Mouse (Mus musculus): ENCODE results near the gene Sh3glb1. TPM values are rescaled to one million over a fixed set of nuclear protein-coding genes. Genes with fewer than 3 reads are reported as not detected.
"Not testable (repeated sequence)": the region's sequence is repeated elsewhere in the genome, so short reads cannot be mapped to it uniquely, and the experiment has no call there.

Sh3glb1 gene
- polyA plus RNA-seq, 1 experiment from 2014 or later: 88.0 TPM

DNA sequence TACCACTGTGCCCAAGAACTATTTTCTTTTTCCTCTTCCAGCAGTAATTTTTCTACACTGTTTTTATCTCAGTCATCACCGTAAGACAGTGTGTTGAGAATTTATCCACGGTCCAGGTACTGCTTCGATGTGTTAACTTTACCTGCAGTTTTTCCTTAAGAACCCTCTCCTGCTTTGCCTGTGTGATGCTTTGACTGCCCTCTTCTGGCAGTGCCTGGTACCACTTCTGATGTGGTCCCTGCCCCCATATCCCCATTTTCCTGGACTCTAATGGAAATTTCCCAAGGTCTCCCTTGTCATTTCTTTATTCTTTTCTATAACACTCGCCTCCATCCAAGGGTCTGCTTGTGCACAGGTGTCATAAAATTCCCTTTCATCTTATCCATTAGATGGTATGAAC lies 3.3 kb upstream of the Sh3glb1 start:
- H3K9ac ChIP-seq: no peak overlapping the region

GRCm38 (mm10) chr3:144722566-144722965 lies 2.4 kb upstream of the Sh3glb1 start:
- H3K27me3 ChIP-seq; H3K9me3 ChIP-seq (replicated peaks); H3K36me3 ChIP-seq; H3K9ac ChIP-seq; DNase-seq; H3K4me3 ChIP-seq (replicated peaks); H3K4me2 ChIP-seq; ATAC-seq (ENCODE audit: low read depth): not testable (repeated sequence)
- 0 out of 2 replicates have a peak overlapping the region, but pooled peaks have one; percentile 54 for H3K27ac ChIP-seq
- WGBS (ENCODE audit: insufficient replicate concordance): 87% methylated on average over 3 of the region's 3 CpGs
- H3K4me1 ChIP-seq (replicated peaks): peaks cover 30% of the 10 kb centered on the region

More for the DNA sequence above, 3.3 kb upstream of the Sh3glb1 start:
- WGBS (ENCODE audit: insufficient replicate concordance): 29% methylated on average over 4 of the region's 4 CpGs
- Histone ChIP-seq H3K36me3 (no peaks in the 10 kb centered on the region), H3K27me3 (no peaks in the 10 kb centered on the region), H3K27ac (no peak overlapping the region), H3K4me1 (replicated peaks) (peaks cover 22% of the 10 kb centered on the region), H3K9me3 (replicated peaks) (no peaks in the 10 kb centered on the region), H3K4me2 (no peak overlapping the region), H3K4me3 (replicated peaks) (no peak overlapping the region)
- DNase-seq: peak; percentile 44
- no peak for ATAC-seq (ENCODE audit: low read depth)

- WGBS (ENCODE audit: insufficient replicate concordance): 33% methylated on average over 9 of the region's 9 CpGs
- ATAC-seq (ENCODE audit: low read depth): no peak
- H3K4me2 ChIP-seq: peak overlapping the region; percentile 88
- peaks cover 36% of the 10 kb centered on the region for H3K4me1 ChIP-seq (replicated peaks)
- H3K36me3 ChIP-seq: no peaks in the 10 kb centered on the region
- peak overlapping the region; percentile 100 for H3K27ac ChIP-seq
- peak overlapping the region; percentile 59 for H3K9ac ChIP-seq
- H3K9me3 ChIP-seq (replicated peaks): no peaks in the 10 kb centered on the region
- H3K27me3 ChIP-seq: no peaks in the 10 kb centered on the region
- H3K4me3 ChIP-seq (replicated peaks): peak overlapping the region; percentile 98
- no peak for DNase-seq
Observed at GRCm38 (mm10) chr3:144721860-144722256, 1.7 kb upstream of the Sh3glb1 start.

DNA sequence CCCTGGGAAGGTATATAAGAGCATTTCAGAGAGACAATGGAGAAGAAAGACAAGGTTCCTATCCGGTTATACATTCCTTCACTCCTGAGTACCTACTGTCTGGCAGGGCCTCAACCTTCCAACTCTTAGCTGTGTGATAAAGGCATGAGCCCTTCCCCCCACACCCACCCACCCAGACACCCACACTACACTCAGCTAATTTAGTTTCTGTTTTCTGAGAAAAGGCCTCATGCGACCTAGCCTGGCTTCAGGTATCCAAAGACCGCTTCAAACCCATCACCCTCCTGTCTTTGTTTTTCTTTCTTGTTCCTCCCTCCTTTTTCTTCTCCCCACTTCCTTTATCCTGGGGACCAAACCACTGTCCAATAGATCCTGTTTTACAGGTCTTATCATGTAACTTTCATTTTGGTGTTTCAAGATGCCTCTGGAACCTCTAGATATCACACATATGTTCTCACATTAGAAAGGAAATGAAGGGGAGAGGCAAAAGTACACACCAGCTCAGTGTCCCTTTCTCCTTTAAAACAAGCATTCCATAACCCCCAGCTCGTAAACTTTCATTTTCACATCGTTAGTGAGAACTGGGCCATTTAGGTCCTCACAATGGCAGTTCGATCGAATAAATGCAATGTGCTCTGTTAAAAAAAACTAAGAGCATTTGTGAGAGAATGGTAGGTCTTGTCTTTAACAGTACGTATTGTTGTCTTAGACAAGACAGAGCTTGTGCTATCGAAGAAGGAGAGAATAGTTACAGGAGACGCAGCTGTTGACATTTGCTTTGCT lies 1.1 kb upstream of the Sh3glb1 start:
- H3K4me1 ChIP-seq (replicated peaks): peaks cover 41% of the 10 kb centered on the region
- H3K4me2 ChIP-seq: peak overlapping the region; percentile 88
- peak overlapping the region; percentile 98 for H3K4me3 ChIP-seq (replicated peaks)
- no peak for DNase-seq
- no peaks in the 10 kb centered on the region for H3K27me3 ChIP-seq
- no peak for ATAC-seq (ENCODE audit: low read depth)
- no peaks in the 10 kb centered on the region for H3K9me3 ChIP-seq (replicated peaks)
- H3K9ac ChIP-seq: peak overlapping the region; percentile 59
- H3K36me3 ChIP-seq: no peaks in the 10 kb centered on the region
- H3K27ac ChIP-seq: peak overlapping the region; percentile 100
- WGBS (ENCODE audit: insufficient replicate concordance): 32% methylated on average over 10 of the region's 10 CpGs

DNA sequence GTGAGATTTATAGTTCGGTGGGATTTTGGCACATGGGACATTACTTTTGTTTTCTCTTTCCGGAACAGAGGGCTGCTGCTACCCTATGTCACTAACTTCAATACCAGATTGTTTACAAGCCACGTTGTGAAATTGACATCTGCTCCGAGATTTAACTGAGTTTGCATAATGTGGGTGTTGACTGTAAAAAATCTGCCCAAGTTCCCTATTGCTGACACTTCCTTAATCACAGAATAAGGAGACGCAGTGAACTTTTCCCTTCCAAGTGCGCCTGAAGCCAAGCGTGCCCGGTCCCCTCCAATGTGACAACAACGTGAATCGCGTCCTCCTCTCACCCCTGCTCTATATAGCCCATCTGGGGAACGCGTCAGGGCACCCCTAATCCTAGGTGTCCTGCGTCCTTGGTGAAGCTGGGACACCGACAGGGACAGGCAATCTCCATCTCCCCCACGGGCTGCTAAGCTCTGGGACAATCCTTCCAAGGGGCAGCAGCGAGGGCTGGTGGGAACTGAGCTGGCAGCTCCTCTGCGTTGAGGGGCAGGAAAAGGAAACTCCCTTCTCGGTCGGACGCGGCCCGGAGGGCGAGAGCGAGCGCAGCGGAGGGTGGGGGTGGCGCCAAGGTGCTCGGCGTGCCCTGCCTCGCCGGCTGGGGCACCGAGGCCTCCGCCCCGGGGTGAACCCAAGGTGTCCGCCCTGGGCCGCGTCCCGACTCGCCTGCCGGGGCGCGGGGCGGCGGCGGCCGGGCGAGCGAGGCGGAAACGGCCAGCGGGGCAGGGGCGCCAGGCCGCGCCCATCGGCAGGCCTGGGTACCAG lies 841 bp downstream of the Sh3glb1 start:
- H3K4me2 ChIP-seq: peak overlapping the region; percentile 88
- DNase-seq (peak; percentile 71), ATAC-seq (ENCODE audit: low read depth) (peak; percentile 72)
- H3K9me3 ChIP-seq (replicated peaks): no peaks in the 10 kb centered on the region
- no peaks in the 10 kb centered on the region for H3K36me3 ChIP-seq
- peaks cover 57% of the 10 kb centered on the region for H3K4me1 ChIP-seq (replicated peaks)
- no peaks in the 10 kb centered on the region for H3K27me3 ChIP-seq
- peak overlapping the region; percentile 97 for H3K9ac ChIP-seq
- peak overlapping the region; percentile 100 for H3K27ac ChIP-seq
- peak overlapping the region; percentile 98 for H3K4me3 ChIP-seq (replicated peaks)
- WGBS (ENCODE audit: insufficient replicate concordance): under 1% methylated on average over 55 of the region's 56 CpGs

DNA sequence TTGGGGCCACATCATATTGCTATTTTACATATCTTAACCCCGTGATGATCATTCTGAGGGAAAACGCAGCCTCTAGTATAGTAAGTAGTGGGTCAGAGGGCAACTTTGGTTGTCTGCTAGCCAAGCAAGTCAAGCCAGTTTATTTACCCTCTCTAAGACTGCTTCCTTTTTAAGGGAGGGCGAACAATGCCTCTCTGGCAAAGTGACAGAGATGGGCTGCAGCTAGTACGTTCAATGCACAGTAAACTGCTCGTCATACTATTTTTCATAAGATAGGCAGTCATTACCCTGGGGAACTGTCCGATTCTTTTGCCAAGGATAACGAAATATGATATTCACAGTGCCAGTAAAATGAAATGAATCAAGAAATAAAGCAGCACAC lies 1.4 kb downstream of the Sh3glb1 start:
- 19% methylated on average over 7 of the region's 7 CpGs for WGBS (ENCODE audit: insufficient replicate concordance)
- peak overlapping the region; percentile 97 for H3K9ac ChIP-seq
- H3K4me3 ChIP-seq (replicated peaks): peak overlapping the region; percentile 98
- DNase-seq (no peak), ATAC-seq (ENCODE audit: low read depth) (no peak)
- no peaks in the 10 kb centered on the region for H3K9me3 ChIP-seq (replicated peaks)
- H3K27ac ChIP-seq: peak overlapping the region; percentile 100
- H3K27me3 ChIP-seq: no peaks in the 10 kb centered on the region
- peak overlapping the region; percentile 88 for H3K4me2 ChIP-seq
- H3K4me1 ChIP-seq (replicated peaks): peaks cover 63% of the 10 kb centered on the region
- peaks cover 6% of the 10 kb centered on the region for H3K36me3 ChIP-seq

- Histone ChIP-seq H3K4me2 (peak overlapping the region; percentile 56), H3K4me1 (replicated peaks) (peaks cover 63% of the 10 kb centered on the region), H3K36me3 (peaks cover 9% of the 10 kb centered on the region), H3K27me3 (no peaks in the 10 kb centered on the region), H3K4me3 (replicated peaks) (peak overlapping the region; percentile 35), H3K9ac (peak overlapping the region; percentile 55), H3K27ac (no peak overlapping the region), H3K9me3 (replicated peaks) (no peaks in the 10 kb centered on the region)
- ATAC-seq (ENCODE audit: low read depth): no peak
- DNase-seq: no peak
- 83% methylated on average over 6 of the region's 6 CpGs for WGBS (ENCODE audit: insufficient replicate concordance)
Observed at GRCm38 (mm10) chr3:144717835-144718234, 2.3 kb downstream of the Sh3glb1 start.

DNA sequence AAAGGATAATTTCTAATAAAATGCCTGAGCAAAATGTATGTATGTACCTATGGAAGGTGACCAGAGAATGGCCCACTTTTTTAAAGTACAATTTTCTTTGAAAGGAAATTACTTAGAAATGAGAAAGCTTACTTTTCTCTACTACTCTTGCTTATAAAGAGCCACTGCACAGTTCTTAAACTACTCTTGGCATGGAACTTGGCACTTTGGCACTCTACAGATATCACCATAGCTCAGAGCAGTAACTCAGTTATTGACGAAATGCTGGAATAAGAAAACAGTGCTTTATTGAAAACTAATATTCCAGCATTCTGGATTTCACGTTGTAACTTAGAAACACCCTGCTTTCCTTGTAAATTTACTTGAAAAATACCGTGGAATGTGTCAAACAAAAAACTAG lies 3.0 kb downstream of the Sh3glb1 start:
- no peaks in the 10 kb centered on the region for H3K9me3 ChIP-seq (replicated peaks)
- 85% methylated on average over 3 of the region's 3 CpGs for WGBS (ENCODE audit: insufficient replicate concordance)
- H3K4me1 ChIP-seq (replicated peaks): peaks cover 61% of the 10 kb centered on the region
- no peak for DNase-seq
- no peak for ATAC-seq (ENCODE audit: low read depth)
- peak overlapping the region; percentile 55; the same call in 1 of the 2 replicates for H3K9ac ChIP-seq
- H3K27me3 ChIP-seq: no peaks in the 10 kb centered on the region
- no peak overlapping the region for H3K27ac ChIP-seq
- H3K4me3 ChIP-seq (replicated peaks): no peak overlapping the region
- no peak overlapping the region for H3K4me2 ChIP-seq
- peaks cover 16% of the 10 kb centered on the region for H3K36me3 ChIP-seq

- Histone ChIP-seq H3K9me3 (replicated peaks) (no peaks in the 10 kb centered on the region), H3K9ac (peak overlapping the region; percentile 41; the same call in 1 of the 2 replicates), H3K4me3 (replicated peaks) (no peak overlapping the region), H3K27me3 (no peaks in the 10 kb centered on the region), H3K36me3 (peaks cover 28% of the 10 kb centered on the region), H3K4me2 (peak overlapping the region; percentile 12; the same call in 1 of the 2 replicates), H3K27ac (peak overlapping the region; percentile 34), H3K4me1 (replicated peaks) (peaks cover 49% of the 10 kb centered on the region)
- 60% methylated on average over 9 of the region's 9 CpGs for WGBS (ENCODE audit: insufficient replicate concordance)
- no peak for ATAC-seq (ENCODE audit: low read depth)
- no peak for DNase-seq
Observed at GRCm38 (mm10) chr3:144715901-144716300, 4.2 kb downstream of the Sh3glb1 start.

DNA sequence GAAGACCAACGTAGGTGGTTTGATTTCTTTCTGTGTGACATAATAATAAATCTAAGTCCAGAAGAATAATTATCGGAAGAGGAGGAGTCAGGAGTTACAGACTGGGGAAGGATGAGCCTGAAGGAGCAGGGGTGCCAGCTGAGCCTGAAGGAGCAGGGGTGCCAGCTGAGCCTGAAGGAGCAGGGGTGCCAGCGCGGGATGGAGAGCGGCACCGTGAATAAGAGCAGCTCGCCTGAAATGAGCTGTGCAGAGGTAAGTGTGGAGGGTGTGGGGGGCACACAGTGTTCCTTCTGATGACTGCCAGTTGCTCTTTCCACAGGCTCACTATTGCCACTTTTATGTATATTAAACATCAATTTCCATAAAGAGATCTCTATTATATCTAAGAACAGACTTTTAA lies 5.1 kb downstream of the Sh3glb1 start:
- no peak overlapping the region for H3K27ac ChIP-seq
- no peak for DNase-seq
- peaks cover 44% of the 10 kb centered on the region for H3K4me1 ChIP-seq (replicated peaks)
- H3K4me3 ChIP-seq (replicated peaks): no peak overlapping the region
- peaks cover 28% of the 10 kb centered on the region for H3K36me3 ChIP-seq
- 86% methylated on average over 7 of the region's 7 CpGs for WGBS (ENCODE audit: insufficient replicate concordance)
- H3K9me3 ChIP-seq (replicated peaks): no peaks in the 10 kb centered on the region
- no peaks in the 10 kb centered on the region for H3K27me3 ChIP-seq
- no peak for ATAC-seq (ENCODE audit: low read depth)
- H3K9ac ChIP-seq: no peak overlapping the region
- H3K4me2 ChIP-seq: no peak overlapping the region

DNA sequence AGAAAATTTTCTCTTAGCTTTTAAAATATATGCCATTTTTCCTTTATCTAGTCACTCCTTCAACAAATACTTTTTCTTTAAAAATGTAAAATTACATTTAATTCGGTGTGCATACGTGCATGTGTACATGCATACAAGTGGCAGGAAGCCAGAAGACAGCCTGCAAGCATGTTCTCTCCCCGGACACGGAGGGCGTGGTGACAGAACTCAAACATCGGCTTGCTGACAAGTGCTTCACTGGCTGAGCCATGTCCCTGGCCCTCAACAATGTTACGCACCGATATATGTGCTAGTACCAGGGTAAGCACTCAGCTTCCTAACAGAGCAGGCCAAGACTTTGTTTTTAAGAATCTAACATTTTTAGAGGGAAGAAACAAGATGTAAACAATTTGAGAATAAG lies 5.5 kb downstream of the Sh3glb1 start:
- WGBS (ENCODE audit: insufficient replicate concordance): 72% methylated on average over 8 of the region's 8 CpGs
- H3K4me1 ChIP-seq (replicated peaks): peaks cover 44% of the 10 kb centered on the region
- no peak overlapping the region for H3K4me3 ChIP-seq (replicated peaks)
- peaks cover 32% of the 10 kb centered on the region for H3K36me3 ChIP-seq
- no peak overlapping the region for H3K9ac ChIP-seq
- no peaks in the 10 kb centered on the region for H3K27me3 ChIP-seq
- no peak overlapping the region for H3K4me2 ChIP-seq
- no peak for ATAC-seq (ENCODE audit: low read depth)
- DNase-seq: no peak
- H3K9me3 ChIP-seq (replicated peaks): no peaks in the 10 kb centered on the region
- H3K27ac ChIP-seq: no peak overlapping the region
